Mouse (Mus musculus) lung, postnatal 0 days (tissue): ENCODE results near the gene Lmf1. TPM values are rescaled to one million over a fixed set of nuclear protein-coding genes. Genes with fewer than 3 reads are reported as not detected.

Source experiments
- ATAC-seq: fragments of 200-750 bp; cut with Nextera tagmentation; 2 replicates; pipeline ENCODE4 v1.8.0; 2017; ENCODE audit warnings: moderate library complexity
- DNase-seq: peaks from one replicate; pipeline ENCODE4 v3.0.0-alpha.2; 2016; ENCODE audit warnings: low spot score
- H3K27ac ChIP-seq: fragments of 300-500 bp; sonication (generic); 2 replicates; pipeline ENCODE4 v1.5.1; 2014; ENCODE audit warnings: antibody characterized with exemption, mild to moderate bottlenecking, low read length, mixed read lengths
- H3K27me3 ChIP-seq: fragments of 300-500 bp; sonication (generic); replicated peaks from 2 replicates; pipeline ENCODE4 v1.6.1; 2014; ENCODE audit warnings: low read length, mixed read lengths; ENCODE audit not compliant: insufficient read depth
- H3K36me3 ChIP-seq: fragments of 300-500 bp; sonication (generic); 2 replicates; pipeline ENCODE4 v1.6.1; 2014; ENCODE audit warnings: low read length, mixed read lengths; ENCODE audit not compliant: insufficient read depth
- H3K4me1 ChIP-seq: fragments of 300-500 bp; sonication (generic); 2 replicates; pipeline ENCODE4 v1.6.1; 2014; ENCODE audit warnings: antibody characterized with exemption, low read depth, low read length, mixed read lengths; ENCODE audit not compliant: insufficient read depth
- H3K4me2 ChIP-seq: fragments of 300-500 bp; sonication (generic); replicated peaks from 2 replicates; pipeline ENCODE4 v1.6.1; 2014; ENCODE audit warnings: low read depth, mild to moderate bottlenecking, low read length, moderate library complexity, mixed read lengths
- H3K4me3 ChIP-seq: fragments of 300-500 bp; sonication (generic); 2 replicates; pipeline ENCODE4 v1.5.1; 2014; ENCODE audit warnings: low read depth, low read length
- H3K9ac ChIP-seq: fragments of 300-500 bp; sonication (generic); replicated peaks from 2 replicates; pipeline ENCODE4 v1.6.1; 2014; ENCODE audit warnings: low read depth, mild to moderate bottlenecking
- H3K9me3 ChIP-seq: fragments of 300-500 bp; sonication (generic); 2 replicates; pipeline ENCODE4 v1.6.1; 2016; ENCODE audit warnings: low read length, mixed read lengths
- CTCF ChIP-seq: IDR thresholded peaks from 2 replicates; pipeline ENCODE4 v1.5.1; 2016; ENCODE audit warnings: antibody characterized with exemption, mild to moderate bottlenecking
- EP300 ChIP-seq: IDR thresholded peaks from 2 replicates; pipeline ENCODE4 v1.6.1; 2016; ENCODE audit warnings: antibody characterized with exemption, mild to moderate bottlenecking, control low read depth
- WGBS: fragments of 180-500 bp; shearing (Covaris S2); extraction: QIAGEN DNeasy Blood & Tissue Kit; methylation state at CpG from one replicate; pipeline ENCODE4 v1.1.7; 2014; 5-methylcytosine and 5-hydroxymethylcytosine counted together
- polyA plus RNA-seq: library from polyadenylated mRNA; unstranded; fragments of >200 nt; fragmentation: Nextera tagmentation; extraction: Ambion mirVana; gene quantifications from 2 replicates; pipeline ENCODE4 v1.2.1, GENCODE M21; 2015

The Lmf1 gene
- polyA plus RNA-seq, 1 experiment from 2014 or later: 16.6 TPM

- Histone ChIP-seq H3K36me3 (no peaks in the 10 kb centered on the region), H3K4me3 (no peak overlapping the region), H3K9ac (no peak overlapping the region), H3K9me3 (no peaks in the 10 kb centered on the region), H3K27ac (no peak overlapping the region), H3K27me3 (no peaks in the 10 kb centered on the region), H3K4me2 (no peak overlapping the region), H3K4me1 (no peaks in the 10 kb centered on the region)
- no peak for DNase-seq
- ATAC-seq: no peak
- TF ChIP-seq EP300: no peak
- no peak for TF ChIP-seq CTCF
- 91% methylated on average over 5 of the region's 5 CpGs for WGBS
These were observed 28.9 kb upstream of the Lmf1 start for GRCm38 (mm10) chr17:25550020-25550419.

DNA sequence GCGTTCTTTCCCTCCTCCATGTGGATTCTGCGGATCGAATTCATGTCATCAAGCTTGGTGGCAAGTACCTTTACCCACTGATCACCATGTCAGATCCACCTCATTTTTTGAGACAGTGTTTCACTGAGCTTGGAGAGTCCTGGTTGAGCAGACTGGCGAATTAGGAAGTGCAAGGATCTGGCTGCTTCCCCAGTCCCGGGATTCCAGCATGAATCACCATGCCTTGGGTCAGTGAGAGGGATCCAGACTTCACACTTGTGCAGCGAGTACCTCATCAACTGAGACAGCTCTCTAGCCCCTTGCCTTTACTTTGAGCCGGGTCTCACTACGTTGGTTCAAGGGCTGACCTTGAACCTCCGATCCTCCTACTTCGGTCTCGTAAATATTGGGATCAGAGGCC, 27.6 kb upstream of the Lmf1 start:
- DNase-seq (no peak), ATAC-seq (no peak)
- H3K36me3 ChIP-seq: no peaks in the 10 kb centered on the region
- H3K9ac ChIP-seq: no peak overlapping the region
- 0 out of 2 replicates have a peak, but pooled peaks cover 7% of the 10 kb centered on the region for H3K27me3 ChIP-seq
- H3K4me2 ChIP-seq: no peak overlapping the region
- H3K4me1 ChIP-seq: no peaks in the 10 kb centered on the region
- no peak overlapping the region for H3K27ac ChIP-seq
- H3K9me3 ChIP-seq: no peaks in the 10 kb centered on the region
- 83% methylated on average over 11 of the region's 11 CpGs for WGBS
- no peak overlapping the region for H3K4me3 ChIP-seq
- TF ChIP-seq CTCF (no peak), EP300 (no peak)

GRCm38 (mm10) chr17:25555159-25555558, 23.7 kb upstream of the Lmf1 start:
- H3K4me2 ChIP-seq: no peak overlapping the region
- ATAC-seq (no peak), DNase-seq (no peak)
- TF ChIP-seq CTCF (no peak), EP300 (no peak)
- no peak overlapping the region for H3K27ac ChIP-seq
- H3K27me3 ChIP-seq: 0 out of 2 replicates have a peak, but pooled peaks cover 7% of the 10 kb centered on the region
- no peak overlapping the region for H3K9ac ChIP-seq
- no peaks in the 10 kb centered on the region for H3K9me3 ChIP-seq
- 45% methylated on average over 3 of the region's 3 CpGs for WGBS
- H3K4me3 ChIP-seq: no peak overlapping the region
- no peaks in the 10 kb centered on the region for H3K36me3 ChIP-seq
- H3K4me1 ChIP-seq: no peaks in the 10 kb centered on the region

DNA sequence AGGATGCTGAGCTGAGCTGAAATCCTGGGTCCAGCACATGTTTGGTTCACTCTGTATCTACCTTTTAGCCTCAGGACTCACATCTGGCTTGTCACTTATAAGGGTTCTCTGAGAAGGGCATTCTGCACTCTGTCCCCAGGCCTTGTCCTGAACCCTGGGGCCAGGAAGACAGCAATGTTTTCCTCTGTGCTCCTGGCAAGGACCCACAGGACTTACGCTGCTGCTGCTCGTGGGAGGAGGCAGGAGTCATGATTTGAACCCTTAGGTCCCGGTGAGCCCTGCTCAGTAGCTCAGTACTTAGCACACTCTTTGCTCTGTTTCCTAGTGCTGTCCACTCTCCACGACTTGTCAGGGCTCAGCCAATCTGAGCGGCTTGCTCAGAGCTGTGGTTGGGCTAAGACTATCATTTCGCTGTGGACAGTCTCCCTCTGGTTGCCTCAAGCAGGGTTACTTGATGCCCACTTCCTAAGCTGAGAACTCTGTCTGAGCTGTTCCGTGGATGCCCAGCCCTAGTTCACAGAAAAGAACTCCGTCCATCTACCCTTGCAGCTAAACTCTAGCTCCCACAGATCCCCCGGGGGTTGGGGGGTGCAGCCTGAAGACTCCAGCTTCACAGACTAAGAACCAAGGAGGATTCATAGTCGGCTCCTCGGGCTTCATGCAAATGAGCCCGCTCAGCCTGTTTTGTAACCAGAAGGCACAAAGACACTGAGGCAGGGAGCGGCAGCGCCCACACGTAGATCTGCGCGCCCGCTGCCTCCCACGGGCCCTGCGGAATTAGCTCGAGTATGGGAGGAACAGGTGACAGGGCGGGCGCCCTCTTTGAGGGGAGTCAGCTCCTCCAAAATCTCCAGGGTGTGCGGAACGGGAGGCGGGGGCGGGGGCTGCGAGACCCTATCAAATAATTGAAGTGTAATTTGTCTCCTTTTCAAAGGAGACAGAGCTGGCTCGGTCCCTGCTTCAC, 22.9 kb upstream of the Lmf1 start:
- ATAC-seq: no peak
- no peak for DNase-seq
- 0 out of 2 replicates have a peak overlapping the region, but pooled peaks have one; percentile 14 for H3K4me2 ChIP-seq
- no peak overlapping the region for H3K27ac ChIP-seq
- 0 out of 2 replicates have a peak, but pooled peaks cover 7% of the 10 kb centered on the region for H3K27me3 ChIP-seq
- H3K36me3 ChIP-seq: no peaks in the 10 kb centered on the region
- H3K4me1 ChIP-seq: no peaks in the 10 kb centered on the region
- 0 out of 2 replicates have a peak overlapping the region, but pooled peaks have one; percentile 3 for H3K4me3 ChIP-seq
- no peaks in the 10 kb centered on the region for H3K9me3 ChIP-seq
- 11% methylated on average over 29 of the region's 29 CpGs for WGBS
- no peak for TF ChIP-seq CTCF
- no peak for TF ChIP-seq EP300
- no peak overlapping the region for H3K9ac ChIP-seq

DNA sequence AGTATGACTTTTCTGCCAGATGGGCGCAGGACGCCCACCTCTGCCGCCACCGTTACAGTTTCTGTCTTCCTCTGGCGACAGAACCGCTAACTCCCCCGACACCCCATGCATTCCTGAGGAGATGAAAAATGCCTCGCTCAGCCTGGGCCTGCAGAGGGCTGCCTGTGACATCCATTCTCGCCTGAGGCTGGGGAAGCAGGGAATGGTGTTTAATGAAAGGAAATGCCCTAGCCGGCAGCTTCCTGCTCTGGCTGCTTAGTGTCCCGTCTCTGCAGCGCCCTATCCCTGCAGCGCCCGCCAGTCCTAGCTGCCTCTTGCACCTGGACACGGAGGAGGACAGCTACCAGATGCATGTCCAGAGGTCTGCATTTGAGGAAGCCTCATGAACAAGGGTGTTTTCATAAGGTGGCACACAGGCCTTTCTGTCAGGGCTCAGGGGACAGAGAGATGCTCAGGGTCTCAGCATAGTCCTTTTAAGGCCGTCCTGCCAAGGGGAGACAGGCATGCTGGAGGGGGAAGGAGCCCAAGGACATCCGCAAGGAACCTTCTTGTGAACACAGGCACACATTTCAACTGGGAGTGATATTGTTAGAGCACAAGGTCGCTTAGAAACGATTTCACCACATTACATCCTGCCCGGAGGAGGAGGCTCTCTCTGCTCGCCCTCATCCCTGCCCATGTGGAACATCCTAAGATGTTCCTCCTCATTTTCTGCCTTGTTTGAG, 22.1 kb upstream of the Lmf1 start:
- H3K9ac ChIP-seq: no peak overlapping the region
- H3K4me1 ChIP-seq: no peaks in the 10 kb centered on the region
- 0 out of 2 replicates have a peak, but pooled peaks cover 7% of the 10 kb centered on the region for H3K27me3 ChIP-seq
- H3K4me3 ChIP-seq: 0 out of 2 replicates have a peak overlapping the region, but pooled peaks have one; percentile 3
- TF ChIP-seq EP300 (no peak), CTCF (no peak)
- 0 out of 2 replicates have a peak overlapping the region, but pooled peaks have one; percentile 14 for H3K4me2 ChIP-seq
- H3K27ac ChIP-seq: no peak overlapping the region
- no peaks in the 10 kb centered on the region for H3K36me3 ChIP-seq
- DNase-seq (no peak), ATAC-seq (no peak)
- H3K9me3 ChIP-seq: no peaks in the 10 kb centered on the region
- 9% methylated on average over 20 of the region's 21 CpGs for WGBS

GRCm38 (mm10) chr17:25559634-25560033, 19.3 kb upstream of the Lmf1 start:
- no peak overlapping the region for H3K4me3 ChIP-seq
- H3K9ac ChIP-seq: no peak overlapping the region

More at GRCm38 (mm10) chr17:25559634-25560033, 19.3 kb upstream of the Lmf1 start:
- H3K9me3 ChIP-seq: no peaks in the 10 kb centered on the region
- 0 out of 2 replicates have a peak, but pooled peaks cover 7% of the 10 kb centered on the region for H3K27me3 ChIP-seq
- ATAC-seq: no peak
- no peak for DNase-seq
- H3K27ac ChIP-seq: no peak overlapping the region
- H3K4me2 ChIP-seq: no peak overlapping the region
- WGBS: 53% methylated on average over 4 of the region's 4 CpGs
- no peaks in the 10 kb centered on the region for H3K36me3 ChIP-seq
- no peak for TF ChIP-seq CTCF
- TF ChIP-seq EP300: no peak
- H3K4me1 ChIP-seq: no peaks in the 10 kb centered on the region
